Mouse (Mus musculus) MEL (cell line): ENCODE results near the gene Ncoa7.

Experiments used
- EP300 ChIP-seq, 2 experiments: IDR thresholded peaks; 2 replicates each; pipeline ENCODE4 v1.6.1; 2011; ENCODE audit warnings: improper control_type of control experiment in 2 of 2, low read length in 2 of 2, low read depth in 1 of 2, mild to moderate bottlenecking in 1 of 2
- JUND ChIP-seq: IDR thresholded peaks from 2 replicates; pipeline ENCODE4 v1.6.1; 2011; ENCODE audit warnings: low read depth, mild to moderate bottlenecking, improper control_type of control experiment, low read length
- NELFE ChIP-seq: IDR thresholded peaks from 2 replicates; pipeline ENCODE4 v1.6.1; 2011; ENCODE audit warnings: low read depth, low read length, improper control_type of control experiment
- POLR2A ChIP-seq, 2 experiments: IDR thresholded peaks; 2 replicates each; pipeline ENCODE4 v1.6.1; 2011 to 2012; ENCODE audit warnings: low read length in 2 of 2, mild to moderate bottlenecking in 2 of 2, control low read depth in 1 of 2, improper control_type of control experiment in 1 of 2, low read depth in 1 of 2, moderate library complexity in 1 of 2; ENCODE audit not compliant: control insufficient read depth in 1 of 2, insufficient read depth in 1 of 2, poor library complexity in 1 of 2
- POLR2AphosphoS5 ChIP-seq: IDR thresholded peaks from 2 replicates; pipeline ENCODE4 v1.6.1; 2012; ENCODE audit warnings: low read depth, borderline replicate concordance, mild to moderate bottlenecking, inconsistent platforms, low read length, moderate library complexity, mixed read lengths

- TF ChIP-seq EP300 (IDR thresholded peaks at IDR 0.05; ENCODE audit: low read depth in 1 of 2, low read length in 2 of 2): peak in 1 of 2 experiments; percentile 45; a peak in 1 of 4 replicates
- TF ChIP-seq NELFE: peak; percentile 95
- no peak; the same call in none of the 2 replicates for TF ChIP-seq JUND
- peak; percentile 12; the same call in 1 of the 2 replicates for TF ChIP-seq POLR2AphosphoS5
- peak; percentile 78 to 95 for TF ChIP-seq POLR2A (IDR thresholded peaks at IDR 0.05; ENCODE audit: control insufficient read depth in 1 of 2, insufficient read depth in 1 of 2, low read depth in 1 of 2, low read length in 2 of 2, poor library complexity in 1 of 2)
These were observed 184.8 kb downstream of the Ncoa7 start for GRCm38 (mm10) chr10:30618091-30618917.
